Mouse (Mus musculus): ENCODE measurements around the gene Gp1ba. TPM values are rescaled to one million over a fixed set of nuclear protein-coding genes. Genes with fewer than 3 reads are reported as not detected.

Gene Gp1ba
- total and polyA plus RNA-seq, 3 experiments = 1.1 to 9.0 (median 3.4) TPM

GRCm38 (mm10) chr11:70598451-70598953 lies 40.4 kb upstream of the Gp1ba start:
- Histone ChIP-seq H3K27me3 (ENCODE audit: insufficient read depth, low read length) (no peaks in the 10 kb centered on the region), H3K4me1 (ENCODE audit: insufficient read depth, low read depth, low read length) (peaks cover 15% of the 10 kb centered on the region), H3K9me3 (replicated peaks) (no peaks in the 10 kb centered on the region), H3K36me3 (replicated peaks) (peaks cover 92% of the 10 kb centered on the region), H3K4me3 (ENCODE audit: low read depth, low read length) (no peak overlapping the region)
- no peak for TF ChIP-seq POLR2AphosphoS5 (IDR thresholded peaks at IDR 0.05; ENCODE audit: insufficient replicate concordance, low read depth, low read length)
- no peak for TF ChIP-seq GATA1 (IDR thresholded peaks at IDR 0.05; ENCODE audit: borderline replicate concordance, low read length)
- TF ChIP-seq CTCF (IDR thresholded peaks at IDR 0.05; ENCODE audit: low read depth, low read length) = no peak
- no peak for TF ChIP-seq GATA2 (IDR thresholded peaks at IDR 0.05; ENCODE audit: borderline replicate concordance, low read depth, low read length)
- no peak for TF ChIP-seq TAL1 (conservative IDR thresholded peaks at IDR 0.05; ENCODE audit: low read depth, low read length)
- ATAC-seq (ENCODE audit: extremely low read depth, insufficient number of reproducible peaks, low FRiP score, poor library complexity, severe bottlenecking) (no peak), DNase-seq (ENCODE audit: low spot score) (no peak)

GRCm38 (mm10) chr11:70605024-70605566 lies 33.8 kb upstream of the Gp1ba start:
- TF ChIP-seq TAL1 (conservative IDR thresholded peaks at IDR 0.05; ENCODE audit: low read depth, low read length) (no peak), CTCF (IDR thresholded peaks at IDR 0.05; ENCODE audit: low read depth, low read length) (peak; percentile 87), POLR2AphosphoS5 (IDR thresholded peaks at IDR 0.05; ENCODE audit: insufficient replicate concordance, low read depth, low read length) (no peak), GATA2 (IDR thresholded peaks at IDR 0.05; ENCODE audit: borderline replicate concordance, low read depth, low read length) (no peak), GATA1 (IDR thresholded peaks at IDR 0.05; ENCODE audit: borderline replicate concordance, low read length) (no peak)
- DNase-seq (ENCODE audit: low spot score) (peak; percentile 63), ATAC-seq (ENCODE audit: extremely low read depth, insufficient number of reproducible peaks, low FRiP score, poor library complexity, severe bottlenecking) (no peak)
- Histone ChIP-seq H3K36me3 (replicated peaks) (peaks cover 96% of the 10 kb centered on the region), H3K4me3 (ENCODE audit: low read depth, low read length) (no peak overlapping the region), H3K4me1 (ENCODE audit: insufficient read depth, low read depth, low read length) (no peaks in the 10 kb centered on the region; the same call in 1 of the 2 replicates), H3K9me3 (replicated peaks) (no peaks in the 10 kb centered on the region), H3K27me3 (ENCODE audit: insufficient read depth, low read length) (no peaks in the 10 kb centered on the region)

- TF ChIP-seq CTCF (IDR thresholded peaks at IDR 0.05; ENCODE audit: low read depth, low read length) = no peak
- no peak for TF ChIP-seq POLR2AphosphoS5 (IDR thresholded peaks at IDR 0.05; ENCODE audit: insufficient replicate concordance, low read depth, low read length)
- no peak for TF ChIP-seq GATA2 (IDR thresholded peaks at IDR 0.05; ENCODE audit: borderline replicate concordance, low read depth, low read length)
- no peak for TF ChIP-seq GATA1 (IDR thresholded peaks at IDR 0.05; ENCODE audit: borderline replicate concordance, low read length)
- TF ChIP-seq TAL1 (conservative IDR thresholded peaks at IDR 0.05; ENCODE audit: low read depth, low read length) = no peak
- H3K36me3 ChIP-seq (replicated peaks) = peaks cover 100% of the 10 kb centered on the region
- ATAC-seq (ENCODE audit: extremely low read depth, insufficient number of reproducible peaks, low FRiP score, poor library complexity, severe bottlenecking) = no peak
Measured at GRCm38 (mm10) chr11:70606717-70607116, 32.2 kb upstream of the Gp1ba start.

GRCm38 (mm10) chr11:70607611-70608010 lies 31.3 kb upstream of the Gp1ba start:
- no peak for ATAC-seq (ENCODE audit: extremely low read depth, insufficient number of reproducible peaks, low FRiP score, poor library complexity, severe bottlenecking)
- Histone ChIP-seq H3K4me1 (ENCODE audit: insufficient read depth, low read depth, low read length) (peaks cover 2% of the 10 kb centered on the region), H3K4me3 (ENCODE audit: low read depth, low read length) (no peak overlapping the region), H3K36me3 (replicated peaks) (peaks cover 99% of the 10 kb centered on the region), H3K9me3 (replicated peaks) (no peaks in the 10 kb centered on the region), H3K27me3 (ENCODE audit: insufficient read depth, low read length) (no peaks in the 10 kb centered on the region)
- DNase-seq (ENCODE audit: low spot score) = no peak
- TF ChIP-seq CTCF (IDR thresholded peaks at IDR 0.05; ENCODE audit: low read depth, low read length) = no peak
- no peak for TF ChIP-seq TAL1 (conservative IDR thresholded peaks at IDR 0.05; ENCODE audit: low read depth, low read length)
- no peak for TF ChIP-seq POLR2AphosphoS5 (IDR thresholded peaks at IDR 0.05; ENCODE audit: insufficient replicate concordance, low read depth, low read length)
- TF ChIP-seq GATA2 (IDR thresholded peaks at IDR 0.05; ENCODE audit: borderline replicate concordance, low read depth, low read length) = no peak

More at GRCm38 (mm10) chr11:70606717-70607116, 32.2 kb upstream of the Gp1ba start:
- DNase-seq (ENCODE audit: low spot score) = no peak
- Histone ChIP-seq H3K9me3 (replicated peaks) (no peaks in the 10 kb centered on the region), H3K4me3 (ENCODE audit: low read depth, low read length) (no peak overlapping the region), H3K27me3 (ENCODE audit: insufficient read depth, low read length) (no peaks in the 10 kb centered on the region), H3K4me1 (ENCODE audit: insufficient read depth, low read depth, low read length) (no peaks in the 10 kb centered on the region; the same call in 1 of the 2 replicates)

- DNase-seq (ENCODE audit: low spot score) (no peak), ATAC-seq (ENCODE audit: extremely low read depth, insufficient number of reproducible peaks, low FRiP score, poor library complexity, severe bottlenecking) (no peak)
- Histone ChIP-seq H3K4me3 (ENCODE audit: low read depth, low read length) (no peak overlapping the region), H3K36me3 (replicated peaks) (peaks cover 99% of the 10 kb centered on the region), H3K9me3 (replicated peaks) (no peaks in the 10 kb centered on the region), H3K27me3 (ENCODE audit: insufficient read depth, low read length) (no peaks in the 10 kb centered on the region), H3K4me1 (ENCODE audit: insufficient read depth, low read depth, low read length) (peaks cover 4% of the 10 kb centered on the region)
- no peak for TF ChIP-seq GATA2 (IDR thresholded peaks at IDR 0.05; ENCODE audit: borderline replicate concordance, low read depth, low read length)
- TF ChIP-seq CTCF (IDR thresholded peaks at IDR 0.05; ENCODE audit: low read depth, low read length) = peak; percentile 2; the same call in 1 of the 2 replicates
- no peak for TF ChIP-seq TAL1 (conservative IDR thresholded peaks at IDR 0.05; ENCODE audit: low read depth, low read length)
- no peak for TF ChIP-seq POLR2AphosphoS5 (IDR thresholded peaks at IDR 0.05; ENCODE audit: insufficient replicate concordance, low read depth, low read length)
- TF ChIP-seq GATA1 (IDR thresholded peaks at IDR 0.05; ENCODE audit: borderline replicate concordance, low read length) = no peak
Measured at GRCm38 (mm10) chr11:70608381-70609066, 30.4 kb upstream of the Gp1ba start.

GRCm38 (mm10) chr11:70610752-70611151 lies 28.2 kb upstream of the Gp1ba start:
- peaks cover 13% of the 10 kb centered on the region for H3K4me1 ChIP-seq (ENCODE audit: insufficient read depth, low read depth, low read length)
- ATAC-seq (ENCODE audit: extremely low read depth, insufficient number of reproducible peaks, low FRiP score, poor library complexity, severe bottlenecking) (no peak), DNase-seq (ENCODE audit: low spot score) (no peak)
- TF ChIP-seq CTCF (IDR thresholded peaks at IDR 0.05; ENCODE audit: low read depth, low read length) (no peak), GATA1 (IDR thresholded peaks at IDR 0.05; ENCODE audit: borderline replicate concordance, low read length) (no peak), TAL1 (conservative IDR thresholded peaks at IDR 0.05; ENCODE audit: low read depth, low read length) (no peak), POLR2AphosphoS5 (IDR thresholded peaks at IDR 0.05; ENCODE audit: insufficient replicate concordance, low read depth, low read length) (no peak), GATA2 (IDR thresholded peaks at IDR 0.05; ENCODE audit: borderline replicate concordance, low read depth, low read length) (no peak)
- H3K27me3 ChIP-seq (ENCODE audit: insufficient read depth, low read length) = no peaks in the 10 kb centered on the region
- H3K4me3 ChIP-seq (ENCODE audit: low read depth, low read length) = no peak overlapping the region
- no peaks in the 10 kb centered on the region for H3K9me3 ChIP-seq (replicated peaks)
- peaks cover 91% of the 10 kb centered on the region for H3K36me3 ChIP-seq (replicated peaks)

All from G1E (cell line).